Mouse (Mus musculus): ENCODE measurements at regions not wholly inside any gene's neighbourhood (a gene's known extent, or its start where the extent isn't known, plus 50 kb on each side); places are given as distances from the start of the nearest gene placed in this dataset.

DNA sequence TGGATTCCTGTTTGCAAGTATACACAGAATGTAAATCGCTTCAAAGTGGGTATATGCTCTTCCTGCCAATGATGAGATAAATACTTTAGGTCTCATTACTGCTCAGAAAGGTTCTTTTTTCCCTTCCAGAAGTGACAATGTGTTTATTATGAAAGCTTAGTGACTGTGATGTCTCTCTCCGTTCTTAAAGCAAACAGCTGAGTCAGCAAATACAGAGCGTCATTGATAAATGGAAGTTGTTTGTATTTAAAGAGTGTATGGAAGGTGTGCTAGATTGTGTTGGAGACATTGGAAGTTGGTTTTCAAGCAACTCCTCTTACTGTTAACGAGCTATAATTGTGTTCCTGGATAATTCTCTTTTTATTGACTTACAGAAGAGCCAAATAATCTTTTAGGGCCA, 408.0 kb downstream of the Prr30 start:
- no peak for DNase-seq

DNA sequence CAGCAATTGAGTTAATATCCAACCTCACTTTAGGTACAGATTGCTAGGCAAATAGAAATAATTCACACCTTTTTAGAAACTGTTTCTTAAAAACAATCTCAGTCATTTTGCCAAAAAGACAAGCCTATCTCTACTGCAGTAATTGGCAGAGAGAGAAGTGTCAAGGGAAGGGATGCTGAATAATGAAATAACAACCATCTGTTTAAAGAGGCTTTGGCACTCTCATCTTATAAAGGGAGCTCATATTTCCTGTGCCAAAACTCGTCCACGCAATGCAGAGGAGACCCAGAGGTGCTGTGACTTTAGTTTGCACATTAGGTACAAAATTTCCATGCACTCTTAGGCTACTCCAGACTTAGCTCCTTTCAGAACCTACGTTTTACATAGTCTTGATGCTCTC, 418.2 kb downstream of the Prr30 start:
- no peak for DNase-seq

DNA sequence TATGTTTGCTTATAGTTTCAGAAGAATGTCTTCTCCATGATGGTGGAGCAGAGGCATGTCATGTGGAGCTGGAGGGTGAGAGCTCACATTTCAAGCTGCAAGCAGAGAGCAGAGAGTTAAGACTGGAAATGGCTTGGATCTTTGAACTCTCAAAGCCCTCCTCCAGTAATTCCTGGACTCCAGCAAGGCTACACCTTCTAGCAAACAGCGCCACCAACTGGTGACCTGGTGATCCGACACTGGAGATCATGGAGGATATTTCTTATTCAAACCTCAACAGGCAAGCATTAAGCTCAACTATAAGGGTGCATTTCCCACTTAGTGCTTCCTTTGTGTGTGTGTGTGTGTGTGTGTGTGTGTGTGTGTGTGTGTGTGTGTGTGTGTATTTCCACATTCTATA, 446.2 kb downstream of the Prr30 start:
- DNase-seq: peak in 1 of 2 experiments; percentile 30

DNA sequence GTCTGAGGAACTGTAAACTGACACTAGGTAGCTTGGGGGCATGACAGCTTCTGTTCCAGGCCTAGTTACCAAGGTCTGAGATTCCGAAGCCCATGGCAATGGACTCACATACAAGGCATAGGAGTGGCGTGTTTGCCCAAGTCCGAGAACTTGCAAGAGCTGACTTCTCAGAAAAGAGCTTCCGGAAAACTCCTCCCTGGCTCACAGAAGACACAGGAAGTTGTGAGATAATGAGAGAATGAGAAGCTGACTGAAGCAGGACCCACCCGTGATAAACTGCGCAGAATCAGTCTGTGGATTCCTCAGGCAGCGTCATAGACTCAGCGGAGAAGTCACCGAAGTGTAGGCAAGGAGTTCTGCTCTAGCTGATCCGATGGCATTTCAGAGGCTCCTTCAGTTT, 447.4 kb downstream of the Prr30 start:
- DNase-seq: no peak

DNA sequence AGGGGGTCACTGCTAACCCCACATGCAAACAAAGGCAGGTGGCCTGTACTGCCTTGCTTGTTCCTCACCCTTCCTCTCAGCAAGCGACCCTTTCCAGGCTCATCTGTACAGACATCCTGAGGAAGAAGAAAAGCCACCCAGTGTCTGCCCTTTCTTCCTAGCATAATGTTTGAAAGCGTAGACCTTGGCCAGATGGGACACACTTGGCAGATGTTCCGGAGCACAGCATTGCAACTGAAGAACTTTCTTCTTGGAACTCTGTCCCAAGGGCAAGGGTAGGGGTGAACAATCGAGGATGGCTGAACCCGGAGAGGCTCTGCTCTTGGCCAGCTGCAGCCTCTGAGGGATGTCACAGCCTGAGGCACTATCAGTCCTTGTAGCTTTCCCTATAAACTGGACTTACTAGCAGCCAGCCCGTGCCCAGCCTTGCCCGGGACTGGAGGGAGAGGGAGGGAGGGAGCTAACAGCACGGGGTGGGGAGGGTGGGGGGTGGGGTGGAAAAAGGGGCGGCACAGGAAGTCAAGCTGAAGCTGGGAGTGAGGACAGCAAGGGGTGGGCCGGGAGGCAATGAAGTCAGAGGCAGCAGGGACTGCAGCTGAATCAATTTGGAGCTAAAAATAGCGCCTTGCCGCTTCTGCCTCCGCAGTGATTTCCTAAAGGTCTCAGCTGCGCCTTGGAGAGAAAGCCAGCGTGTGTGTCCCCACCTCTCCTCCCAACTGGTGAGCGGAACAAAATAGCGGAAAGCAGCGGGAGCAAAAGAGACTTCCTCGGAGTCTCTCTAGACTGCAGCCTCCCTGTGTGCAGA, 450.2 kb downstream of the Prr30 start:
- DNase-seq: peak; percentile 61 to 62

DNA sequence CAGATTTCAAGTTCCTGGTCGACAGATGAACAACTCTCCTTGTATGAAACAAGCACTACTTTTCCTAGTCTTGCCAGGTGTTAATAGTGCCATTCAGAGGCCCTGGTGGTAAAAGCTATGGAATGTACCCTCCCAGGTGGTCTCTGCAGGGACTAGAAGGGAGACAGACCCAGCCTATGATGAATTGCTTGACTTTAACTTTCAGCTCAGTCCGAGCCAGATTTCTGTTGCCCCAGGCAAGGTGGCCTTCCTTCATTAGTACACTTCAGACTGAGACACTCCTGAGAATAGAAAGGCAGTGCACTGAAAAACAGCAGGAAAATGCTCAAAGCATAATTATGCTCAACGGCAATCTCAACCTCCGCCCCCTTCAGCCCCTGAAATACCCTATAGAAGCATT, 450.8 kb upstream of the Klf12 start:
- DNase-seq: no peak

DNA sequence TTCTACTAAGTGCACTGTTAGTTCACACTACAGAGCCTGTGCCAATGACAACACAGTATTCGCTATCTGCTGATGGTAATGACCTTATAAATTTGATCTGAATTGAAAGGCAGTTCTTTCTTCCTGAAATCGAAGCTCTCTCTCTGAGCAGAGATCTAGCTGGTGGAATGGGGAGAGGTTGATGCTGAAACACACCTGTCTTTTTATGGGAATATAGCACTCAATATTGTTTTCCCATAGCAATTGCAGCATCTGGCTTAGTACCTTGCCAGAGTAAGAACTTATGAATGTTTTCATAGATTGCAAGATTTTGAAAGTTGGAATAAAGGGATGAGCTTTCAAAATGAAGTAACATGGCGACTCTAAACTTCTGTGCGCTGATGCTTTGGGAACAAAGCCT, 444.0 kb upstream of the Klf12 start:
- no peak for DNase-seq

DNA sequence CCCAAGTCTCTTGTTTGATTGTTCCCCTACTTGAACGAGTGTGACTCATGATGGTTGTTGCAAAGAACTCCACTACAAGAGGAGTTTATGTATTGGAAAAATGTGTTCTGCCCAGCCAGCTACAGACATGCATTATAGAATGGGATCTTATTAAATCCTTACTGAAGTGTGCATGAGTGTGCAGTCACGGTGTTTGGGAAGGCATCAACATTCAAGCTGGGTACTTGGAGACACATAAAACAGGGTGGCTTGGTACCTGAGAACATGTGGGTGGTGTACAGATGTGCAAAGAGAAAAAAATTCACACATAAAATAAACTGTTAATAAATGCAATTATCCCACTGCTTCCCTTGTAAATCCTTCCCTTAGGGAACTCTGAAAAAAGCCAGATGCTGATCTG, 443.2 kb upstream of the Klf12 start:
- no peak for DNase-seq

DNA sequence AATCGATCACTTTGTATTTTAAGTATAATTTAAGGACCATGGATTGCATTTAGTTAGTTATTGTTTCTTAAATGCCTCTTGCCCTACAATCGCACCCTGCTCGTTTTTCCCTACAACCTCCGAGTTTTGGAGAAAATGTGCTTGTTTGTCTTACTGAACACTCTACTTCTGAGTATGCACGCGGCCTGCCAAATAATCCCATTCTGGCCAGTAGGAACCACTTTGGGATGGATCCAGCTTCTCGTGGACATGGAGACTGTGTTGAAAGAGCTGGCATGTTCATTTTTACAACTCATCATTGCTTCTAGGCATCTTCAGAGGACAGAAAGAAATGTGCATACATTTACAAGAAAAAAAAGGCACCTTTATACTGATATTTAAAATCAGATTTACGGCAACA, 440.5 kb upstream of the Klf12 start:
- peak in 1 of 2 experiments; percentile 5 for DNase-seq

DNA sequence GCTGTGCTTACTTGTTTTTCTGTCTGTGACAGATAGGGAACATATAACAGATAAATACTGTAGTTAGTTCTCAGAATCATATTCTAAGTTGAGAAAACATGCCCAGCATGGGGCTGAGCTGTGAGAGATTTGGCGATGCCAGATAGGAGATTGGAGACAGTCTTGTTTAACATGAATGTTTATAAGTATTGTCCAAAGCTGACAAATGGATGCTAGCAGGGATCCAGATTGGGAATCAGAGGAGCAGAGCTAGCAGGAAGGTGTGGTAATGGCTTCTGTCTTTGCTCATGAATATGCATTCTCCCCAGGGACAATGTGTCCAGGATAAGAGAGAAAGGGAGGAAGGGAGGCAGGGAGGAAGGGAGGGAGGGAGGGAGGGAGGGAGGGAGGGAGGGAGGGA, 436.2 kb upstream of the Klf12 start:
- DNase-seq: no peak

DNA sequence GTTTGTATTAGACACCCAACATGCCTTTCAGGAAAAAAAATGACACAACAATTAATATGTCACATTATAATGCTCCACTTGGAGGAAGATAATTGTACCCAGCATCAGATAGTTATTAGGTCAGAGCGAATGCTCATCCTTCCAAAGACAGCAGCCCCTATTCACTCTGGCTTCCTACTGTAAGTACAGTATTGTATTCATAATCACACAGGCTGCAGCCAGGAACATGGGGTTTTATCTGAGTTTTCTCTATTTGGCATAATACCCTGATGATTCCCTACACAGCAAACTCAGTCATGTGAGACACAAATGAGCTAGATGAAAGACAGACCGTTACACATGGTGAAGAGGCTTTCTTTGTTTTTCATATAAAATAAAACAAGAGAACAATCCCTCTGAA, 430.5 kb upstream of the Klf12 start:
- DNase-seq: no peak

DNA sequence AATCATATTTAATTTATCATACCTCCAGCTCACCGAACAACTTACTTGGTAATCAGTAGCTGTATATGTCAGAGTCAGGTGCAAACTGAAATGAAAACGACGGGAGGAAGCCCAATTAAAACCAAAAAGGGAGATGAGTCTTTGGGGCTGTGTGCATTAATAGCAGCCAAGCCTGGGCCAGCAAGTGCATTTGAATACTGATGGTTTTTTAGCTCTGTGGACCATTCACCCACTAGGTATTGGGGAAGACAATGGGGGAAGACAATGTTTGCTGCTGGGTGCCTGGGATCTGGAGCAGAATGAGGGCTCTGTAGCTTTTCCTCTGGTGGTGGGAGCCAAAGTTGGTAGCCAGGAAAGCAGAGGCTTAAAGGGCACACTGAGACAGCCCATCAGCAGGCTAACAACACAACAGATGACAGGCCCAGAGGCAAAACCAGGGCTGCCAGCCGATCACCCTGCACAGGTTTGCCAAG, 429.6 kb upstream of the Klf12 start:
- DNase-seq: no peak

DNA sequence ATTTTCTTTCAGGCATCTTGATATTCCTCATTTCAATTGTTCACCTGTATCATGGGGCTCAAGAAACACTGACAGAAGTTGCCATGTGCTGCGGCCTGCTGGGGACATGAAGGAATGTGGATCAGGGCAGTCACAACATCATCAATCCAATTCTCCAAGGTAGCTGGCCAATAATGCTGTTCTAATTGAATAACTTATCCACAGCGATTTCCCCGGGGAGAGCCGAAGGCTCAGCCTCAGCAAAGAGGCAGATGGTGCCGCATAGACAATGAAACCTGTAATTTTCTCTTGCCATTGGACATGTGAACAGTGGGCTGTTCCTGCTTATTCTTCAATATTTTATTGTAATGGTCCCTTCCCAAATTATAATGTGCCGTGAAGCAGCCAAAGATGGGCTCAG, 429.1 kb upstream of the Klf12 start:
- DNase-seq: no peak

DNA sequence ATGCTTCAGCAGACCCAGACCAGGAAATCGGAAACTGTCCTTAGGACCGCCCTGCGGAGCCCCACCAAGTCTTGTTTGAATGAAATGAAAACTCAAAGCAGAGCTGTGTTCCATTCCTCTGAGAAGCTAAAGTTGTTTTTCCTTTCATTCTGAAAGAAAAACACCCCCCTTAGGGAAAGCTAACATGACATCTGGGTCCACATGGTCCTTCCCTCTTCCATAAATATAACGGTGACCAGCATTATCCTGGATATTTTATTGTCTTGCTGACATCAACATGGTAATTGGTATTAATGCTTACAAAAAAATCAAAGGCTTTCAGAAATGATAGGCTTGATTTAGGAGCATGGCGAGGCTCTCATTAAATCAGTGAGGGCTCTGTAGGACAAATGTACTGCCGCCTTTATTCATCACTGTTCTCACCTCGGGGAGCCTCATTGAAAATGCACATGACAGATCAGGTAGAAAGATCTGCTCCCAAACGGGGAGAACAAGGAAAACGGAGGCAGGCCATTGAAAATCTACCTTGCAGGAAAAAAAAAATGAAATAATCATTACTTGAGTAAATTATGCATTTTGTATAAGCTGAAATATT, 381.0 kb upstream of the Klf12 start:
- no peak for DNase-seq

DNA sequence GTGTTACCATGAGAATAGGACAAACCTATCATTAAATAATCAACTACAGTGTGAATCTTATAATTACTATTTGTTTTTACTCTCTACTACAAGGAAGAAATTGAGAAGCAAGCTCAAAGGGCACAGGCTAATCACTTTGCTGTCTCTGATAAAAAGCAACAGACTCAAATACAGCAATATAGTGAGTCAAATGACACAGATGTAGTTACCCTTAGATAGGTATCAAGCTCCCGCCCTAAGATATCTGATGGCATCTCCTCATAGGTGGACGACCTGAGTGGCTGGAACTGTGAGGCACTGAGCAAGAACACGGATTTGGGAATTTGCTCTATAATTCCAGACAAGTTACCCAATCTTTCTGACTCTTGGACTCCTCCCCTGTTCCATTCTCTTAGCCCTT, 379.7 kb upstream of the Klf12 start:
- no peak for DNase-seq

DNA sequence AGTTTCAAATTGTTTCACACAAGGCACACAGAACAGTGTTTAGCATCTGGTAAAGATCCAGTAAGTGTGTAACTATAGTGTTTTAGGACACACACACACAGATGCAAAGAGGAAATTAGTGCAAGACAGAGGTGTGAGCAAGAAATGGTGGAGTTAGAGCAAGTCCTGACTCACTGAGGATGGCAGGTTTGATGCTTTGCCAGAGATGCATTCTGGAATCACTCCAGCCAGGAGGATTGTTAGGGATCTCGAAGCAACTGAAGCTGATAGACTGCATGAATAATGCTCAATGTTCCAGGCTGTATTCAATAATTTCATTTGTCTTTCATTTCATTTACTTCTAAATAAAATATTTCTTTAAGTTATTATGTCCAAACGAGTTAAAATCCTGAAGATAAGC, 357.6 kb upstream of the Klf12 start:
- no peak for DNase-seq

DNA sequence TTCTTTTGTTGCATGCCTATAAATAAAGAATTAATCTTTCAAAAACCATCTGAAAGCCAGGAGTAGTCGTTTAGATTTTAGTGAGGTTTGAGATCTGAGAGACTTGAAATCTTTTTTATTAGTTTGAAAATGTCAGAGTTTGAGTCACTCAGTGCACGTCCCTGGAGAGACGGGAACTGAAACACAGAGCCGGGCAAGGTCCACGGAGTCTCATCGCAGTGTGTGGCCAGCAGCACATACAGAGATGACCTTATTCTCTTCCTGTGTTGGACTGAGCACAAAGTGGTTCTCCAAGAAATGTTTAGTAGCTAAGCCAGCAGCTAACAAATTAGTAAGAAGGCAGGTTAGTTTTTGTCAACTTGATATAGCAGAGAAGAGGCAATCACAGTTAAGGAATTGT, 350.0 kb upstream of the Klf12 start:
- DNase-seq: no peak

DNA sequence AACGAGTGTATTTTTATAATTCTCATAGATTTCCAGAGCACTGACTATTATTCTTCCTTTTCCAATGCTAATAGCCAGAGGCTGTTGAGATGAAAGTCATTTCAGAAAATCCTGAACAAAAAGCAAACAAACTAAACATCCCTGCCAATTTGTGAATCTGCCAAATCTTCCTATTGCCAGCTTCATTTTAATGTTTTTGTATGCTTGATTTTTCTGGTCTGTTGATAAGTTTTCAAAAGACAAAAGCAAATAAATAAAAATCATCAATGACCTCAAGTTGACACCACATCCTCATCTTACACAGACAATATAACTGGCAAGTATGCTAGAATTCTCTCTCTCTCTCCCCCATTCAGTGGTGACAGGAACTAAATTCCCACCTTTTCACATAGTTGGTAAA, 347.2 kb upstream of the Klf12 start:
- DNase-seq: no peak

DNA sequence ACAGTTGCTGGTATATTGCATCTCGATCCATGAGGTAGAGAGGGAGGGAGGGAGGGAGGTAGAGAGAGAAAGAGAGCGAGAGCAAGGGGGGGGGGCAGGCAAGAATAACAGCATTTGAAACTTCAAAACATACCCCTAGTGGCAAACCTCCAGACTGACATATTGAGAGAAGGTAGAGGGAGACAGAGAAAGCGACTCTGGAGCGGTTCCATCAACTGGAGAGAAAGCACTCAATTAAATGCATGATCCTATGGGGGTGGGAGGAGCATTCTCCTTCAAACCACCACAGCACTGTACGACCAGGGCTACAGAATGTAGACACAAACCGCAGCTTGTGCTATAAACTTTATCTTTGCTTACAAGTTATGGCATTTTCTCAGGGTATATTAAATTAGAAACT, 345.7 kb upstream of the Klf12 start:
- no peak for DNase-seq

DNA sequence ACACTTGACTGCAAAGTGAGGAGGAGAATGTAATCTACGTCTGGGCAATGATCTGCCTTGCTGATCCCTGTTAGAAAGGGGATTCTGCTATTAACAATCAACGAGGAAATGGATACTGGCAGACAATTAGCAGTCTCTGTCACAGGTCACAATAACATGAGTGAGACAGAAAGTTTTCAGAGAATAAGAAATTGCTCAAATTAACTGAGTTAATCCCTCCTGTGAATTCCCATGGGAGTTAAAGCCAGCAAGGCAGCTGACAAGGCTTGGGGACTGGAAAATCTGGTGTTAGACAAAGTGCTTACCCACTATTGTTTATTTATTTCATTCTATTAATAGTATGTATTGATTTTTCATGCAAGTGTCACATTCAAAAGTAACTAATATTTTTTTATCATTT, 343.0 kb upstream of the Klf12 start:
- DNase-seq: no peak

DNA sequence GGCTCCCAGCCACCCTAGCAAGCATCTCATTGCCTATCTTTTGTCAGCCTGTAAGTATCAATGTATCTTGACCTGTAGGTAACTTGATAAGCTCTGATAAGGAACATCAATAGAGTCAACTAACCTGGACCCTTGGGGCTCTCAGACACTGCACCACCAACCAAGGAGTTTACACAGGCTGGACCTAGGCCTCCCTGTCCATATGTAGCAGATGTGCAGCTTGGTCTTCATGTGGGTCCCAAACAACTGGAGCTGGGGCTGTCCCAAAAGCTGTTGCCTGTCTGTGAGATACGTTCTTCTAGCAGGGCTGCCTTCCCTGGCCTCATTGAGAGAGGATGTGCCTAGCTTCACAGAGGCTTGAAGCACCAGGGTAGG, 335.2 kb upstream of the Klf12 start:
- DNase-seq: no peak

DNA sequence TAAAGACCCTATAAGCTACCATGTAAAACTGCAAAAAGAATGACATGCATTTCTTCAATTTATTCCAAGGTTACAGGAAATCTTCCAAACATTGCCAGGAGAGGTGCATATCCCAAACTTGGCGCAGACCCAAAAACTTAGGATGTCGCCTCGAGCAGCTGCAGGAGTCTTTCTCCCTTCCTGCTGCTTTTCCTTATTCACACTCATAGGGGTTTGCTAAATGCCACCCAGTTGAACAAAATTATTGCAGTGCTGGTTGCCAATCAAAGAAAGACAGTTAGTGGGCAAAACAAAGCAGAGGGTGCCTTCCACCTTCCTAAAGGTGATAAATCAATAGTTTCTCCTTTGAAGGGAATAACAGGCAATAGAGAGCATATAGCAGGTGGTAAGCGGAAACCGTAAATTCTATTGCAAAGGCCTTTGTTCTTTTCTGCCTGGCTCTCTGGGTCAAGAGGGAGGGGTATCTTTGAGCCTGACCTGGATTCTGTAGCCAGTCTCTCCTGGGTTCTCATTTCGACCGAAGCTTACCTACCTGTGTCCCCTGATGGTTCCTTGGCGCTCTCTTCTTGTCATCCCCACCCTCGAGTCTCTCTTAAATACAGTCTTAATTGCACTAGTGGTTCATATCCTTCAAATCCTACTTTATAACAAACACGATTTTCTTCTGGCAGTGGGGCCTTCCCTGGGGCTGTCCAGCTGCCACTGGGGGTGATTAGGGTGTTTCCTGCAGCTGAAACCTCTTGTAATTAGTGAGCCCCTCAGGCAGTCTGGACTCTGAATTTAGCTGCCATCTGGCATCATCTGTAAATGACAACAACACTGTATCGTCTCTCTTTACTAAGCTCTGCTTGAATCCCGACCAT, 334.5 kb upstream of the Klf12 start:
- DNase-seq: peak in 1 of 2 experiments; percentile 11

DNA sequence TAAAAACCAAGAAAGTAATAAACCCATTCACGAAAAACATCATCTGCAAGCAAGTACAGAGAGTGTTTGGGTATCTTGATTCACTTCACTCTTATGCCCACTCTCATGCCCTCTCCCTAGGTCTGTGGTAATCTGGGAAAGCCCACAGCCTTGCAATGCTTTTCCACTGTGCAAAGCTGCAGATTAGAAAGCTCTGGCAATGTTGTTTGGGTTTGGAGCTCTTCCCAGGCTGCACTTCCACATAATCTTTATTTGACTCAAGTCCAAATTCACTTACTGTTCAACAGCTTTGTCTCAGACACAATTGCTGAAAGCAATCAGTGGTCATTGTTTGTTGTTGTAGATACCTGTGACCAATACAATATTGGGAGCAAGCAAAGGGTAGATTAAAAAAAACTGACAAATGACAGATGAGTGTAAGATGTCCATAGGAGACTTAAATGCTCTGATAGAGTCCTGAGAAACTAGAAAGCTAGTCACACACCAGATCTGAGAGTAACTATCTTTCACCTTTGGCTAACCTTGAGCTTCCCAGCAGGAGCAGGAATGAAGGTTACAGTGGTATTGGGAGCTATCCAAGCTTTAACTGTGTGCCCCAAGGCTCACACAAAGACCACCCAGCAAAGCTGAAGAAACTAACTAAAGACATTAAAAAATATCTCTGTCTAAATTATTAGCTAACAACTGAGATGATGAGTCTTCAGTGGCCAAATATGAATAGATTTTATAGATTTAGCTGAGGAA, 325.7 kb upstream of the Klf12 start:
- DNase-seq: no peak

All from cerebellum, postnatal 25 days (tissue).